Mouse (Mus musculus) lung, postnatal 4 days (tissue): ENCODE measurements around the gene Jarid2.
A peak's percentile ranks its signal among the peaks of the same experiment; 100 is the strongest.

ENCODE experiments used
- DNase-seq, 2 experiments: peaks; one replicate each; pipeline ENCODE4 v3.0.0; 2021

The Jarid2 gene

DNA sequence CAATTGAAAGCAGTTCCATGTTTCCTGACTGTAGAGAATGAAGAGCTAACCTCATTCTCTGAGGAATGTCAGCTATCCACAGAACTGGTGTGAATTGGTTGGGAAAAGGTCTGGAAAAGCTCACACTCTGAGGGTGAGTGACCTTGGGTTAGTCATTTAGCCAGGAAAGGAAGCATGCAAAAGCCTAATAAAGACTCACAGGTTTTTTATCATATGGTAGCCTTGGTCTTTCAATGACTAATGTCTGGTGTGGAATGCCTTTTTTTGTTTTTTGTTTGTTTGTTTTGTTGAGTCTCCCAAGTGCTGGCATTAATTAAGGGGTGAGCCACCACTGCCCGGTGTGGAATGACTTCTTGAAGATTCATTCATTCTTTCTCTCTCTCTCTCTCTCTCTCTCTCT lies 55.3 kb downstream of the Jarid2 start:
- no peak for DNase-seq

- peak; percentile 40 to 56 for DNase-seq
Measured at GRCm38 (mm10) chr13:44786291-44786690, 57.0 kb downstream of the Jarid2 start.

DNA sequence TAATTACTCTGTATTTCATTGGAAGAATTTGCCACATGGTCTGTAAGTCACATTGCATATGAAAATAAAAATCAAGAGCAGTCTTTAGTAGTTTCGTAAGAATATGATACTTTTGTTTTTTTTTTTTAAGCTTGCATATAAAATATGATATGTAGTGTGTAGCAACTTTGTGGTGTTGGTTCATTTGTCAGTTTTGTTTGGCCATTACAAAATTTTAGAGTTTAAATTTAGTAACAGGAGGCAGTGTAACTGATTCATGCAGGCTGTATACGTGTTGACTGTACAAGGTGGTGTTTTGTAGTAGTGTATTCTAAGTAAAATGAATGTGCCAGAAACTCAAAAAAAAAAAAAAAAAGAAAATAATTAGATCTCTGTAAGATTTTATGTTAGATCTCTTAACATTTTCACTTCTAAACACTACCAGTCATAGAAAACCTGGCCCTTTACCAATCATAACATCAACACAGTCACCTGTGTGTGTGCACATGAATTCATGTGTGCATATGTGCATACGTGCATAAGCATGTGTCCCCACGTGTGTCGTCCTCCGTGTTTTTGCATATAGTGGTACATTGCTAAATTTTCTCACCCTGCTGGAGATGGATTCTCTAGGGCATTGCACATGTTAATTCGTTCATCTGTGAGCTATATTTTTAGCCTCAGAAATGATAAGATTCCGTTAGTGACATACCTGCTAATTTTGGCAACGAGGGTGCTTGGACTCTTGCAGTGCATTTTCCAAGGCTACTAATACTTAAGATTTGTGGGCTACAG lies 59.3 kb downstream of the Jarid2 start:
- DNase-seq, result no peak

GRCm38 (mm10) chr13:44789982-44790381 lies 60.7 kb downstream of the Jarid2 start:
- no peak for DNase-seq

- DNase-seq, result no peak
Measured at GRCm38 (mm10) chr13:44792361-44792892, 63.2 kb downstream of the Jarid2 start.

- DNase-seq, result no peak
Measured at GRCm38 (mm10) chr13:44795891-44796290, 66.6 kb downstream of the Jarid2 start.

DNA sequence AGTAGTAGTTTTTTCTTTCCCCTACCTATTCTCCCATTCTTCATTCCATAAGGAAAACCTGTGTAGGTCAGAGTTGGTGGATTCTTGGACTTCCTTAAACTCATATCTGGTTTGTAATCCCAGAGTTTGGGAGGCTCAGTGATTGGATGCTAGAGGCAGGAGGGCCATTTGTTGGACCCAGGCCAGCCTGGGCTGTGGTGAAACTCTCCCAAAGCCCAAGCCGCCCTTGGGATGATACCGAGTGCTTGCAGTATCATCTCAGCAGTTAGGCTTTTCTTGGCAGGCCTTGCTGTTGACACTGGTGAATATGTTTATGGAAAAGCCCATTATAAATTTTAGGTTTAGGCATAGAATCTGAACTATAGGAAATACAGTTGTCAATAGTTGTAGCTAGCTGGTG lies 67.5 kb downstream of the Jarid2 start:
- peak in 1 of 2 experiments; percentile 37 for DNase-seq

DNA sequence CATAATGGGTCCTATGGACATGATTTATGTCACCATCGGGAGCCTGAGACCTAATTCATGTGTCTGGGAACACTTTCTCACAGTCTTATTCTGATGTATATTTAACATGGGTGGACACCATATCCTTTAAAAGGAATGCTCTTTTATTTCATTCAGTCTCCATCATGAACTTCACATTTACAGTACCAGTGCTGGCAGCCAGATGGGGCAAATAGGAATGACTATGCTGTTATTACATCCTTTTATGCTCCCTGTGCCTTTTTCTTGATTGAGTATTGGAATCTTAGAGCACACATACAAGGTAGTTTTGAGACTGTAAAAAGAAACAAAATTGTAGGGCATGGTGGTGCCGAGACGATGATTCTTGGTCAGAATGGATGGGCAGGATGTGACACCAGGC lies 69.0 kb downstream of the Jarid2 start:
- DNase-seq, result no peak

DNA sequence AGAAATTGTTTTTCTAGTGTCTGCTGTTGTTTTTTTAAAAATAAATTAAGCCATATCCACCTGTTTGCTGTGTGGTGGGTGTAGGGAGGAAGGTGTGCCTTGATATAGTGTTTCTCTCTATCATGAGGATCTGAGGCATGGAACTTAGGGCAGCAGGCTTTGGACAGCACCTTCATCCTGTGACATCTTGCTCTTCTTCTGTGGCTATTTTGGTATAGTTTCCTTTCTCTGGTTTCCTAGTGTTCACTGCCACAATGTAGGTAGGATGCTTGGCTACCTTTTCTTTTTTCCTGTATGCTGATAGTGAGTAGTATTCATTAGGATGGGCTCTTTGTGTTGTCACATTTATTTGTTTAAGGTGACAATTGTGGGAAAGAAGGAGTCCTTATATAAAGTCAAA lies 69.9 kb downstream of the Jarid2 start:
- DNase-seq, result no peak

DNA sequence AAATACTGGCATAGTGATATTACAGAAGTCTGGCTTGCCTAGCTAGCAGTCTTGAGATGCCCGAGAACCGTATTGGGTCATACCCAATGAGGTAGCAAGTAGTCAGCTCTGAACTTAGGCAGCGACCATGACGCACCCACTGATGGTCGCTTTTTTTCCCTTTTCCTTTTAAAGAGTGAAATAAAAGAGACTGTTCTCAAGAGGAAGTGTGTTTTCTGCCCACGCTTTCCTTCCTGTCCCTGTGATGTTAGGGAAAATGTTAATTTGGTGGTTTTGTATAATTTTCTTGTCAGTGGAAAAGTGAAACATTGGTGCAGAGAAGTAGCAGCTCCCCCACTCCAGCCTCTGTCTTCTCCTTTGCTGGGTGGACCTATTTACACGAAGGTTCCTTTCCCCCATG lies 70.8 kb downstream of the Jarid2 start:
- DNase-seq, result no peak

DNA sequence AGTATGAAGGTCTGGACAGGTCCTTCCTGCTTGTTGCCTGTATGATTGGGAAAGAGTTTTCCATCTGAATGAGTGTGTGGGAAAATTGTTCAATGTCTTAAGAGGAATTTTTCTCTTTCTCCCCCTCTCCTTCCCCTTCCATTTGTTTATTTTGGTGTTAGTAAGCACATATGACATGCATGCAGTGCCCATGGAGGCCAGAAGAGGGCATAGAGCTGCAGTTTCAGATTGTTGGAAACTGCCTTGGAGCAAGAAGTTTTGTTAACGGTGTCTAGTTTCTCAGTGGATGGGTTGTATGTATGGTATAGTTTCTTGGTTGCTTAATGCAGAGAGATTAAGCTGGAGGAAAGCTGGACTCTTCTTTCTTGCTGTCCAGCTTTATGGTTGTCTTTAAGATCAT lies 75.6 kb downstream of the Jarid2 start:
- DNase-seq, result peak; percentile 66 to 78

- DNase-seq, result no peak
Measured at GRCm38 (mm10) chr13:44808307-44808706, 79.0 kb downstream of the Jarid2 start.

GRCm38 (mm10) chr13:44811021-44811420 lies 81.7 kb downstream of the Jarid2 start:
- DNase-seq, result no peak

DNA sequence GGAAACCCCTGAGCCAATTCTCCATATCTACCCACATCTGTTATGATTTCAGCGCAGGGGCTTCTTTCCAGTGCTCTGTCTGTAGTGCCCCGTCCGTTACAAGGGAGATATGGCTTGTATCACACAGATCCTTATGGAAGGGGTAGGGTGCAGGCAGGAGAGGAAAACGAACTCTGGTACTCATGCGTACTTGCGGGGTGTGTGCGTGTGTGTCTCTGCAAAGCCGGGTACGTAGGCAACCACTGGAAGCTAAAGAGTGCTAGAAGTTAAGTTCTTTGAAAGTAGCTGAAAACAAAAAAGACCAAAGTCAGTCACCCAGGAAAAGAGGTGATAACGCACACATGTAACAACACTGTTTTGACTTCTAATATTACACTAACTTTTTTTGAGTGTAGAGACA lies 82.3 kb downstream of the Jarid2 start:
- DNase-seq, result no peak

- DNase-seq, result no peak
Measured at GRCm38 (mm10) chr13:44812381-44812780, 83.1 kb downstream of the Jarid2 start.

- peak; percentile 51 to 64 for DNase-seq
Measured at GRCm38 (mm10) chr13:44819400-44819799, 90.1 kb downstream of the Jarid2 start.

- DNase-seq, result no peak
Measured at GRCm38 (mm10) chr13:44822578-44822977, 93.3 kb downstream of the Jarid2 start.

GRCm38 (mm10) chr13:44828903-44829302 lies 99.6 kb downstream of the Jarid2 start:
- no peak for DNase-seq

GRCm38 (mm10) chr13:44832104-44832503 lies 102.8 kb downstream of the Jarid2 start:
- no peak for DNase-seq

- DNase-seq, result no peak
Measured at GRCm38 (mm10) chr13:44832866-44833265, 103.6 kb downstream of the Jarid2 start.

GRCm38 (mm10) chr13:44833353-44833752 lies 104.1 kb downstream of the Jarid2 start:
- peak in 1 of 2 experiments; percentile 54 for DNase-seq

GRCm38 (mm10) chr13:44837445-44837844 lies 108.2 kb downstream of the Jarid2 start:
- DNase-seq, result no peak

DNA sequence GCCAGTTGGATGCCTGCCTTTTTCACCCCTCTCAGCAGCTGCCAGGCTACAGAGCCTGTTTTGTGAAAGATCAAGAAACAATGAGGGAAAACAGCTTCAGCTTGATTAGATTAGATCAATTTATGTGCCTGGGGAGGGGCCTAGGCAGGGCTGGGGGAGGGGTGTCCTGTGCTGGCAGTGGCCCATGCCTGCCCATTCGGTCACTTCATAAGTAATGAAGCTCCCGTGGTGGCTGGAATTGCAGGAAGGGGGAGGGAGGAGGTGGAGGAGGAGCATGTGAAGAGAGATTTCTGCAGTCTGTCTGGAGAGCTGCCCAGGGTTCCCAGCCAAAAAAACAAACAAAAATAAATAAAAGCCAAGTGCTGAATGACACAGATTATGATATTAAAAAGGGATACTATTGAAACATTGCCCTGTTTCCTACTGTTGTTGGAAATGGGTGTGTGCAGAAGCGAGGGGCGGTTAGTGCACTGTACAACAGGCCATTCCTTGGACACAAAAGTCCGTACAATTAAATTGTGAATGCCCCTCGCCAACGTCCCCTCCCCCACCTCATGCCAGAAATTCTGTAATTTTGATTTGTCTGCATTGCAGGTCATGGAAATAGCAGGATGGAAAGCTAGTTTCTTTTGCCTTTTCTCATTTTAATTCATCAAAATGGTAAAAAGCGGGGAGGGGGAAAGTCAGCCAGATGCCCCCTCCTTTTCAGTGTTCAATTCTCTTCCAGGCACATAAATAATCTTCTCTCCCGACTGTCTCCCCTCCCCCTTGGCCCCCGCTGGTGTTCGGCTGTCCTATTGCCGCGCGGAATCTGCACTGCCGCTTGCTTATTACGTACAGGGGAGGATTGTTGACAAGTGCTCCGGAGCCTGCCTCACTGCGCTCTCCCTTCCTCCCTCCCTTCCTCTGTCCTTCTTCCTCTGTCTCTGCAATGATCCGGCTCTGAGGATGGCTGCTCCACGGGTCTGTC lies 110.9 kb downstream of the Jarid2 start:
- peak; percentile 84 to 90 for DNase-seq

- DNase-seq, result no peak
Measured at GRCm38 (mm10) chr13:44851426-44851825, 122.2 kb downstream of the Jarid2 start.
